Mouse (Mus musculus): ENCODE measurements at regions not wholly inside any gene's neighbourhood (a gene's known extent, or its start where the extent isn't known, plus 50 kb on each side); places are given as distances from the start of the nearest gene placed in this dataset.

- DNase-seq (ENCODE audit: low spot score): no peak
- no peaks in the 10 kb centered on the region for H3K9me3 ChIP-seq (replicated peaks)
- H3K27me3 ChIP-seq (ENCODE audit: low read depth, poor library complexity, severe bottlenecking): no peaks in the 10 kb centered on the region
- no peak overlapping the region for H3K27ac ChIP-seq (replicated peaks)
- no peaks in the 10 kb centered on the region for H3K36me3 ChIP-seq
- 95% methylated on average over 10 of the region's 10 CpGs for WGBS
- H3K4me3 ChIP-seq: no peak overlapping the region
- no peaks in the 10 kb centered on the region for H3K4me1 ChIP-seq
Observed at GRCm38 (mm10) chr8:36304809-36305208, 539.2 kb downstream of the Gm19410 start.

DNA sequence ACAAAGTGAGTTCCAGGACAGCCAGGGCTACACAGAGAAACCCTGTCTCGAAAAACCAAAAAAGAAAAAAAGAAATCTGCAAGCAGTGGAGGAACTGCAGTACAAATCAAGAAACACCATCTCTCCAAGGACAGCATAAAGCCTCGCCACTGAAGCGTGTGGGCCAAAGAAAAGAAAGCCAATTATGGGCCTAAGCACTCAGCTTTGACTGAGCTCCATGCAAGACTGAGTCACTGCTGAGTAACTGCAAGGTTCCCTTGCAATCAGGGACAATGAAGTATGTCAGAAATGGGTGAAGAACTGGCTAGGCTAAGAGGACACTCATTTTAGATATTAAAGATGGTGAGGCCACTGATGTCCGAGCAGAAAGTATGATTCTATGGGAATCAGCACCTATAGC, 540.7 kb downstream of the Gm19410 start:
- no peak for DNase-seq (ENCODE audit: low spot score)
- Histone ChIP-seq H3K27me3 (ENCODE audit: low read depth, poor library complexity, severe bottlenecking) (no peaks in the 10 kb centered on the region), H3K4me1 (no peaks in the 10 kb centered on the region), H3K27ac (replicated peaks) (no peak overlapping the region), H3K9me3 (replicated peaks) (no peaks in the 10 kb centered on the region), H3K4me3 (no peak overlapping the region), H3K36me3 (no peaks in the 10 kb centered on the region)
- 72% methylated on average over 4 of the region's 4 CpGs for WGBS

DNA sequence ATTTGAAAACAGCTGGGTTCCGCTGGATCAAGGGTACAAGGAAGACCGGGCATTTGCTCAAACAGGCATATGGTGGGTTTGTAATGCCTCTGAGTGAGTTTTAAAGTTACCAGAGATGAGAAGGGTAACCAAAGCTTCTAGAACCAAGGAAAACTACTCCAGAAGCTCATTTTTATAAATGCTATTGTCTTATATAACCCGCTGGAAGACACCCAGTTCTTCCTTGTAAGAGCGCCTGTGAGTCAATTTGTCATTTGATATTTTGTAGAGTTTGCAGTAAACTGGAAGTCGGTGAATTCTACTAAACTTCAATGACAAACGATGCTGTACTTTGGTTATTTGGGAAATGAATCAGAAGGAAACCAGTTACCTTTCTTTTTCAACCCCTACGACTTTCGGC, 541.9 kb downstream of the Gm19410 start:
- Histone ChIP-seq H3K4me1 (no peaks in the 10 kb centered on the region), H3K27ac (replicated peaks) (no peak overlapping the region), H3K36me3 (no peaks in the 10 kb centered on the region), H3K27me3 (ENCODE audit: low read depth, poor library complexity, severe bottlenecking) (no peaks in the 10 kb centered on the region), H3K4me3 (no peak overlapping the region), H3K9me3 (replicated peaks) (no peaks in the 10 kb centered on the region)
- DNase-seq (ENCODE audit: low spot score): no peak
- 94% methylated on average over 8 of the region's 8 CpGs for WGBS

DNA sequence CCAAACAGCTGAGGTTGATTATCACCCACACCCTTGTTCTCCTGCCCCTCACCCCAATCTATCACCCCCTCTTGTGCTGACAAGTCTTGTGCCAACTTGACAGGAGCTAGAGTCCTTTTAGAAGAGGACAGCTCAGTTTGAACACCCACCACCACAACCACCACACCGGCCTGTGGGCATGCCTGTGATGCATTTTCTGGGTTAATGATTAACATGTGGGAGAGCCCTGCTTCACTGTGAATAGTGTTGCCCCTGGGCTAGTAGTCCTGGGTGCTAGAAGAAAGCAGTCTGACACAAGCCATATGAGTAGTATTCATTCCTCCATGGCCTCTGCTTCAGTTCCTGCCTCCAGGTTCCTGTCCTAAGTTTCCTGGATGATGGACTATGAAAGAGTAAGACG, 542.5 kb downstream of the Gm19410 start:
- Histone ChIP-seq H3K4me3 (no peak overlapping the region), H3K27ac (replicated peaks) (no peak overlapping the region), H3K36me3 (no peaks in the 10 kb centered on the region), H3K4me1 (no peaks in the 10 kb centered on the region), H3K9me3 (replicated peaks) (no peaks in the 10 kb centered on the region), H3K27me3 (ENCODE audit: low read depth, poor library complexity, severe bottlenecking) (no peaks in the 10 kb centered on the region)
- no peak for DNase-seq (ENCODE audit: low spot score)
- 90% methylated on average over 2 of the region's 2 CpGs for WGBS

GRCm38 (mm10) chr8:36309326-36309725, 543.7 kb downstream of the Gm19410 start:
- no peaks in the 10 kb centered on the region for H3K9me3 ChIP-seq (replicated peaks)
- no peaks in the 10 kb centered on the region for H3K36me3 ChIP-seq
- no peak overlapping the region for H3K27ac ChIP-seq (replicated peaks)
- DNase-seq (ENCODE audit: low spot score): no peak
- WGBS: 94% methylated on average over 6 of the region's 6 CpGs
- H3K27me3 ChIP-seq (ENCODE audit: low read depth, poor library complexity, severe bottlenecking): no peaks in the 10 kb centered on the region
- H3K4me1 ChIP-seq: no peaks in the 10 kb centered on the region
- no peak overlapping the region for H3K4me3 ChIP-seq

GRCm38 (mm10) chr8:36309952-36310351, 544.4 kb downstream of the Gm19410 start:
- H3K27ac ChIP-seq (replicated peaks): no peak overlapping the region
- WGBS: 90% methylated on average over 10 of the region's 10 CpGs
- no peaks in the 10 kb centered on the region for H3K27me3 ChIP-seq (ENCODE audit: low read depth, poor library complexity, severe bottlenecking)
- no peak for DNase-seq (ENCODE audit: low spot score)
- no peaks in the 10 kb centered on the region for H3K9me3 ChIP-seq (replicated peaks)
- no peaks in the 10 kb centered on the region for H3K36me3 ChIP-seq
- no peaks in the 10 kb centered on the region for H3K4me1 ChIP-seq
- no peak overlapping the region for H3K4me3 ChIP-seq

DNA sequence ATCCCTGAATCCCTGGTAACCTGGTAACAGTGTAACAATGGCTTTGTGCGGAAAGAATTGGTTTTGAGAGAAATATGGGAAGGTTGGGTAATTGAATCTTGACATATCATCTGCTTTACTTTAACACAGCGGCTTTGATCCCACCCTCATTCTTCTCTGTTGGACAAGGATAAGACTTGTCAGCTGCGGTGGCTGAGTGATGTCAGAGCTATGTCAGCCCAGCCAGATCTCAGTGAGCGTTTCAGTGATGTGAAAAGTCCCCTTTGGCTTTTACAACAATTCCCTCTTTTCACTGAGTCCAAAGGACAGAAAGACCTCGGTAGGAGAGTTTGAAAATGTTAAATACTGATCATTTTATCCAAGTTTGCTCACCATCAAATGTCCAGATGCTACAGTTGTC, 546.1 kb downstream of the Gm19410 start:
- H3K27ac ChIP-seq (replicated peaks): no peak overlapping the region
- H3K9me3 ChIP-seq (replicated peaks): no peaks in the 10 kb centered on the region
- DNase-seq (ENCODE audit: low spot score): no peak
- no peaks in the 10 kb centered on the region for H3K4me1 ChIP-seq
- H3K27me3 ChIP-seq (ENCODE audit: low read depth, poor library complexity, severe bottlenecking): no peaks in the 10 kb centered on the region
- WGBS: 78% methylated on average over 5 of the region's 5 CpGs
- H3K4me3 ChIP-seq: no peak overlapping the region
- H3K36me3 ChIP-seq: no peaks in the 10 kb centered on the region

- no peaks in the 10 kb centered on the region for H3K4me1 ChIP-seq
- no peaks in the 10 kb centered on the region for H3K9me3 ChIP-seq (replicated peaks)
- no peaks in the 10 kb centered on the region for H3K36me3 ChIP-seq
- H3K4me3 ChIP-seq: no peak overlapping the region
- no peaks in the 10 kb centered on the region for H3K27me3 ChIP-seq (ENCODE audit: low read depth, poor library complexity, severe bottlenecking)
- no peak overlapping the region for H3K27ac ChIP-seq (replicated peaks)
- WGBS: 89% methylated on average over 3 of the region's 3 CpGs
- no peak for DNase-seq (ENCODE audit: low spot score)
Observed at GRCm38 (mm10) chr8:36312963-36313362, 547.4 kb downstream of the Gm19410 start.

GRCm38 (mm10) chr8:36318396-36318795, 552.8 kb downstream of the Gm19410 start:
- Histone ChIP-seq H3K27me3 (ENCODE audit: low read depth, poor library complexity, severe bottlenecking) (no peaks in the 10 kb centered on the region), H3K4me3 (no peak overlapping the region), H3K4me1 (no peaks in the 10 kb centered on the region), H3K9me3 (replicated peaks) (no peaks in the 10 kb centered on the region), H3K27ac (replicated peaks) (no peak overlapping the region), H3K36me3 (no peaks in the 10 kb centered on the region)
- WGBS: 91% methylated on average over 2 of the region's 2 CpGs
- DNase-seq (ENCODE audit: low spot score): no peak

DNA sequence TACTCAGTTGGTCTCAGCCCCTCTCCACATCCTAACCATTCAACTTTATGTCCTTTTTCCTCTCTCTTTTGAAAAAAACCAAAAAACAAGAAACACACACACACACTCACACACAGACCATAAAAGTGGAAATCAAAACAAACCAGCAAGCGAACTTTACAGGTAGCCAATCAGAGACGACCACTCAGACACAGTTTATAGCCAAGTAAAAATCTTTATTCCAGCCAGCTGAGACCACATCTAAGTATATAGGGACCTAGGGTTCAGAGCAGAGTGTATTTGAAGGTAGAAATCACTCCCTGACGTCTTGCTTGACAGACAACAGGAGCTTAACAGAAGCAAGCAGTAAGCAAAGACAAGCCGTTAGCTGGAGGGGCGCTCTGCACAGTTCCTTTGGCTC, 553.3 kb downstream of the Gm19410 start:
- WGBS: 75% methylated on average over 5 of the region's 5 CpGs
- Histone ChIP-seq H3K9me3 (replicated peaks) (no peaks in the 10 kb centered on the region), H3K27ac (replicated peaks) (no peak overlapping the region), H3K4me3 (no peak overlapping the region), H3K4me1 (no peaks in the 10 kb centered on the region), H3K36me3 (no peaks in the 10 kb centered on the region), H3K27me3 (ENCODE audit: low read depth, poor library complexity, severe bottlenecking) (no peaks in the 10 kb centered on the region)
- no peak for DNase-seq (ENCODE audit: low spot score)

- H3K4me1 ChIP-seq: no peaks in the 10 kb centered on the region
- no peaks in the 10 kb centered on the region for H3K36me3 ChIP-seq
- no peaks in the 10 kb centered on the region for H3K27me3 ChIP-seq (ENCODE audit: low read depth, poor library complexity, severe bottlenecking)
- no peak overlapping the region for H3K27ac ChIP-seq (replicated peaks)
- no peak overlapping the region for H3K4me3 ChIP-seq
- 76% methylated on average over 7 of the region's 7 CpGs for WGBS
- no peak for DNase-seq (ENCODE audit: low spot score)
- H3K9me3 ChIP-seq (replicated peaks): no peaks in the 10 kb centered on the region
Observed at GRCm38 (mm10) chr8:36319314-36319959, 553.8 kb downstream of the Gm19410 start.

DNA sequence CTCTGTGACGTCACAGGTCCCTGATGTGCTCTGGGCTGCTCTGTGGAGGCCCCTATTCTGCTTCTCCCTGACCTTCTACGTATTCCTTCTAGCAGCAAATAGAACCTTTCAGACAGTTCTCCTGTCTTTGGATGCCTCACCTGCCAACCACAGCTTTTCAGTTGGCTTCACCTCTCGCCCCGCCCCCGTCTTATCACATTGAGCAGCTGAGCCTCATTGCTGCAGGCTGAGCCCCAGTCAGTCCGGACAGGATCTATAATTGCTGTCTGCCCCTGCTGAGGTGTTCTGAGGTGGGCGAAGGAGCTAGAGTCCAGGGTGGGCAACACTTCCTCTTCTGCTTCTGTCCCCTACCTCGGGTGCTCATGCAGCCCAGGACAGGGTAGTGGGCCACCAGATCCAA, 556.5 kb downstream of the Gm19410 start:
- Histone ChIP-seq H3K4me1 (peaks cover 5% of the 10 kb centered on the region; the same call in 1 of the 2 replicates), H3K4me3 (no peak overlapping the region), H3K27ac (replicated peaks) (no peak overlapping the region), H3K27me3 (ENCODE audit: low read depth, poor library complexity, severe bottlenecking) (no peaks in the 10 kb centered on the region), H3K36me3 (no peaks in the 10 kb centered on the region), H3K9me3 (replicated peaks) (no peaks in the 10 kb centered on the region)
- DNase-seq (ENCODE audit: low spot score): no peak
- WGBS: 81% methylated on average over 8 of the region's 8 CpGs

GRCm38 (mm10) chr8:36322578-36322977, 557.0 kb downstream of the Gm19410 start:
- Histone ChIP-seq H3K27me3 (ENCODE audit: low read depth, poor library complexity, severe bottlenecking) (no peaks in the 10 kb centered on the region), H3K4me3 (no peak overlapping the region), H3K9me3 (replicated peaks) (no peaks in the 10 kb centered on the region), H3K36me3 (no peaks in the 10 kb centered on the region), H3K4me1 (peaks cover 5% of the 10 kb centered on the region; the same call in 1 of the 2 replicates), H3K27ac (replicated peaks) (no peak overlapping the region)
- WGBS: 87% methylated on average over 7 of the region's 7 CpGs
- no peak for DNase-seq (ENCODE audit: low spot score)

GRCm38 (mm10) chr8:36338628-36339027, 573.0 kb downstream of the Gm19410 start:
- 93% methylated on average over 5 of the region's 5 CpGs for WGBS
- Histone ChIP-seq H3K4me1 (no peaks in the 10 kb centered on the region), H3K36me3 (no peaks in the 10 kb centered on the region), H3K27ac (replicated peaks) (no peak overlapping the region), H3K4me3 (no peak overlapping the region), H3K9me3 (replicated peaks) (no peaks in the 10 kb centered on the region), H3K27me3 (ENCODE audit: low read depth, poor library complexity, severe bottlenecking) (no peaks in the 10 kb centered on the region)
- no peak for DNase-seq (ENCODE audit: low spot score)
